ENCODE assay signal across 24 mouse cellular contexts in genomic region chr15:86056221-86056760, GRCm38 (mm10). TPM values are rescaled to one million over a fixed set of nuclear protein-coding genes. Genes with fewer than 3 reads are reported as not detected.
A peak's percentile ranks its signal among the peaks of the same experiment; 100 is the strongest.
DNase-seq lines count a peak whose midpoint lies in the region; TF ChIP-seq lines count a peak whose summit lies in the region.
"Had no signal": no experiment of that assay in that cellular context is flagged by ENCODE, and none has a peak within 500 bp of the region (broad histone marks: within the 10 kb centered on the region; RNA-seq: fewer than 3 reads in every experiment).

No protein-coding gene starts in this region.

- TF ChIP-seq CTCF in kidney, adult 2 months (conservative IDR thresholded peaks at IDR 0.05; ENCODE audit: insufficient read depth, insufficient read length, low read depth, low read length), result no peak

- no peak overlapping the region for H3K4me3 ChIP-seq in kidney, adult 2 months (ENCODE audit: insufficient read depth, low read depth, low read length)
- H3K4me3 ChIP-seq: embryonic facial prominence, embryonic 13.5 days; erythroblast, embryonic 14.5 days; forebrain, embryonic 12.5 days; heart, embryonic 12.5 days; hindbrain, embryonic 12.5 days; left cerebral cortex, adult 2 months; midbrain, embryonic 15.5 days; neural tube, embryonic 13.5 days; stomach, embryonic 15.5 days had no signal

- H3K27ac ChIP-seq in kidney, adult 2 months (ENCODE audit: insufficient read depth, low read depth, low read length), result no peak overlapping the region
- H3K27ac ChIP-seq: embryonic facial prominence, embryonic 13.5 days; forebrain, embryonic 12.5 days; hindbrain, embryonic 12.5 days; left cerebral cortex, adult 2 months; midbrain, embryonic 15.5 days; neural tube, embryonic 13.5 days; stomach, embryonic 15.5 days had no signal

- peaks cover 13% of the 10 kb centered on the region; the same call in 1 of the 2 replicates for H3K4me1 ChIP-seq in kidney, adult 2 months (ENCODE audit: control insufficient read depth, insufficient read depth, low read length)

- 70% methylated on average over 5 of the region's 5 CpGs for WGBS in kidney, adult 2 months

- no peaks in the 10 kb centered on the region for H3K27me3 ChIP-seq in kidney, adult 2 months (replicated peaks; ENCODE audit: control insufficient read depth, insufficient read depth, low read length)
- H3K27me3 ChIP-seq: embryonic facial prominence, embryonic 13.5 days; heart, embryonic 12.5 days; hindbrain, embryonic 12.5 days; midbrain, embryonic 15.5 days; neural tube, embryonic 13.5 days; Patski; stomach, embryonic 15.5 days had no signal

- TF ChIP-seq POLR2A in kidney, adult 2 months (IDR thresholded peaks at IDR 0.05; ENCODE audit: low read depth, low read length), result no peak

- H3K36me3 ChIP-seq in kidney, adult 2 months (ENCODE audit: control insufficient read depth, insufficient read depth, low read length), result no peaks in the 10 kb centered on the region
- H3K36me3 ChIP-seq: embryonic facial prominence, embryonic 13.5 days; forebrain, embryonic 12.5 days; heart, embryonic 12.5 days; hindbrain, embryonic 12.5 days; midbrain, embryonic 15.5 days; neural tube, embryonic 13.5 days; stomach, embryonic 15.5 days had no signal

- DNase-seq in adrenal gland, postnatal 14 days, result peak; percentile 42
- DNase-seq in adrenal gland, adult 8-10 months, result no peak
- DNase-seq in kidney, adult 2 months, result peak; percentile 60
- no peak for DNase-seq in kidney, adult 18-20 months
- DNase-seq in lung, postnatal 10 days, result peak; percentile 47
- no peak for DNase-seq in lung, adult 18-20 months
- DNase-seq in natural killer cell, adult 2 months (ENCODE audit: low spot score in 2 of 2), result peak; percentile 65 to 78
- DNase-seq in ovary, postnatal 10 days (ENCODE audit: low spot score), result no peak
- DNase-seq: cerebellum, postnatal 14 days; embryo, embryonic 11 days; gastrocnemius, postnatal 36 days; liver, postnatal 0 days; thymus, adult 18-20 months; thymus, postnatal 4 days had no signal

RNA-seq across cellular contexts. Expression of gene Gramd4, which starts 1.2 kb away (rescaled TPM):
- total RNA-seq in adrenal gland, postnatal 14 days (2021), result 16.1 and 17.5 TPM in 2 replicates
- 10 to 100 TPM; 15.4 to 22.2 (median 17.5) TPM for total RNA-seq in adrenal gland, adult 8-10 months (2022)
- 18.9 and 20.6 TPM in 2 replicates for polyA plus RNA-seq in kidney, adult 2 months (2012; rRNA removed)

RNA-seq across cellular contexts. Expression of gene Celsr1, which starts 22.7 kb away (rescaled TPM):
- 4.5 and 4.6 TPM in 2 replicates for total RNA-seq in adrenal gland, postnatal 14 days (2021)
- 10 to 100 TPM in 2 of 4 experiments, 1 to 10 TPM in 2; 5.2 to 16.1 (median 8.7) TPM for total RNA-seq in adrenal gland, adult 8-10 months (2022)
- 12.4 and 16.8 TPM in 2 replicates for polyA plus RNA-seq in kidney, adult 2 months (2012; rRNA removed)

Comparison
In these comparisons a context has a peak if more than half of its experiments do, and no peak if none do; other contexts are left out.
1. DNase-seq: peak in adrenal gland, postnatal 14 days (single experiment), kidney, adult 2 months (single experiment), lung, postnatal 10 days (single experiment) and natural killer cell, adult 2 months (2 of 2); none in adrenal gland, adult 8-10 months (single experiment), kidney, adult 18-20 months (single experiment), lung, adult 18-20 months (0 of 2) and ovary, postnatal 10 days (single experiment).